Mouse (Mus musculus) lung, embryonic 14.5 days (tissue): ENCODE results near the gene Slc2a10. TPM values are rescaled to one million over a fixed set of nuclear protein-coding genes. Genes with fewer than 3 reads are reported as not detected.

Experiments
- ATAC-seq: fragments of 200-750 bp; cut with Nextera tagmentation; 2 replicates; pipeline ENCODE4 v1.8.0; 2017; ENCODE audit warnings: mild to moderate bottlenecking, moderate TSS enrichment, moderate library complexity; ENCODE audit not compliant: insufficient read depth
- DNase-seq: peaks from one replicate; pipeline ENCODE4 v3.0.0-alpha.2; 2015
- H3K27ac ChIP-seq: fragments of 300-500 bp; sonication (generic); 2 replicates; pipeline ENCODE4 v1.5.1; 2014; ENCODE audit warnings: low read depth, mild to moderate bottlenecking, moderate library complexity
- H3K27me3 ChIP-seq: fragments of 300-500 bp; sonication (generic); 2 replicates; pipeline ENCODE4 v1.6.1; 2014; ENCODE audit warnings: low read length, control low read depth; ENCODE audit not compliant: insufficient read depth
- H3K36me3 ChIP-seq: fragments of 300-500 bp; sonication (generic); 2 replicates; pipeline ENCODE4 v1.6.1; 2014; ENCODE audit warnings: control low read depth; ENCODE audit not compliant: insufficient read depth
- H3K4me1 ChIP-seq: fragments of 300-500 bp; sonication (generic); 2 replicates; pipeline ENCODE4 v1.6.1; 2014; ENCODE audit warnings: antibody characterized with exemption, control low read depth; ENCODE audit not compliant: insufficient read depth
- H3K4me2 ChIP-seq: fragments of 300-500 bp; sonication (generic); 2 replicates; pipeline ENCODE4 v1.6.1; 2014; ENCODE audit warnings: mild to moderate bottlenecking
- H3K4me3 ChIP-seq: fragments of 300-500 bp; sonication (generic); 2 replicates; pipeline ENCODE4 v1.5.1; 2014; ENCODE audit warnings: low read depth, low read length
- H3K9ac ChIP-seq: fragments of 300-500 bp; sonication (generic); 2 replicates; pipeline ENCODE4 v1.6.1; 2014
- H3K9me3 ChIP-seq: fragments of 300-500 bp; sonication (generic); 2 replicates; pipeline ENCODE4 v1.6.1; 2016; ENCODE audit warnings: low read depth, low read length, control low read depth
- CTCF ChIP-seq: IDR thresholded peaks from 2 replicates; pipeline ENCODE4 v1.5.1; 2016; ENCODE audit warnings: antibody characterized with exemption, low read depth
- WGBS: fragments of 180-500 bp; shearing (Covaris S2); extraction: QIAGEN DNeasy Blood & Tissue Kit; methylation state at CpG from one replicate; pipeline ENCODE4 v1.1.7; 2014; 5-methylcytosine and 5-hydroxymethylcytosine counted together
- polyA plus RNA-seq: library from polyadenylated mRNA; unstranded; fragments of >200 nt; fragmentation: Nextera tagmentation; extraction: Ambion mirVana; gene quantifications from 2 replicates; pipeline ENCODE4 v1.2.1, GENCODE M21; 2014

Slc2a10 gene
- polyA plus RNA-seq: 11.9 and 14.6 TPM in 2 replicates

GRCm38 (mm10) chr2:165503259-165504203, at the start of gene Slc2a10:
TSS of gene Slc2a10 (plus strand) at chr2:165503787.
- Histone ChIP-seq H3K4me1 (peaks cover 11% of the 10 kb centered on the region), H3K9me3 (no peaks in the 10 kb centered on the region), H3K4me3 (peak within 1 kb of the TSS; percentile 50), H3K27me3 (no peaks in the 10 kb centered on the region), H3K9ac (peak within 1 kb of the TSS; percentile 70), H3K36me3 (no peaks in the 10 kb centered on the region), H3K4me2 (peak within 1 kb of the TSS; percentile 66), H3K27ac (peak within 1 kb of the TSS; percentile 87)
- 2% methylated on average over 30 of the region's 32 CpGs for WGBS
- TF ChIP-seq CTCF: no peak
- ATAC-seq: peak; percentile 85
- DNase-seq: peak; percentile 90

DNA sequence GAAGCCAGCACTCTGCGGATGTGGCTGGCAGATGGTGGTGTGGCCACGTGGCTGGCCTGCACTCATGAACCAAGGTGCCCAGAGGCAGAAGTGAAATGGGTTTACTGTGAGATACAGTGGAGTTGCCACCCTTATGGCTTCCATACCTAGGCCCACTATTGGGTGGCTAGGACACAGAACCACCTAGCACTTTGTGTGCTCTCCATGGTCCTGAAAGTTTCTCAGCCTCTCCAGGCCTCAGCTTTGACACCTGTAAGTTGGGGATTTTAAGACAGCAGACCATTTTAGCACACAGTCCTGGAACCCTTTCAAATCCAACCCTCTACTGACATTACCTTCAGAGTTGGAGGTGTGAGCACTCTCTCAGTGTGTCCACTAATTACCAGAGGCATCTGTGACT, 46.9 kb upstream of the Slc2a10 start:
- Histone ChIP-seq H3K36me3 (no peaks in the 10 kb centered on the region), H3K27me3 (no peaks in the 10 kb centered on the region), H3K4me2 (no peak overlapping the region), H3K27ac (no peak overlapping the region), H3K4me3 (no peak overlapping the region), H3K9me3 (no peaks in the 10 kb centered on the region), H3K9ac (no peak overlapping the region), H3K4me1 (no peaks in the 10 kb centered on the region)
- 58% methylated on average over 2 of the region's 2 CpGs for WGBS
- no peak for TF ChIP-seq CTCF
- DNase-seq (peak; percentile 80), ATAC-seq (no peak)

GRCm38 (mm10) chr2:165458189-165458588, 45.4 kb upstream of the Slc2a10 start:
- Histone ChIP-seq H3K9ac (no peak overlapping the region), H3K27ac (no peak overlapping the region), H3K4me3 (no peak overlapping the region), H3K4me1 (no peaks in the 10 kb centered on the region), H3K4me2 (no peak overlapping the region), H3K36me3 (no peaks in the 10 kb centered on the region), H3K27me3 (no peaks in the 10 kb centered on the region), H3K9me3 (no peaks in the 10 kb centered on the region)
- DNase-seq (no peak), ATAC-seq (no peak)
- WGBS: 59% methylated on average over 5 of the region's 5 CpGs
- no peak for TF ChIP-seq CTCF

- ATAC-seq (no peak), DNase-seq (no peak)
- no peak for TF ChIP-seq CTCF
- no peak overlapping the region for H3K9ac ChIP-seq
- WGBS: 10% methylated on average over 7 of the region's 7 CpGs
- no peaks in the 10 kb centered on the region for H3K9me3 ChIP-seq
- H3K27me3 ChIP-seq: no peaks in the 10 kb centered on the region
- H3K4me1 ChIP-seq: no peaks in the 10 kb centered on the region
- no peak overlapping the region for H3K4me2 ChIP-seq
- no peaks in the 10 kb centered on the region for H3K36me3 ChIP-seq
- no peak overlapping the region for H3K27ac ChIP-seq
- H3K4me3 ChIP-seq: no peak overlapping the region
Measured at GRCm38 (mm10) chr2:165459663-165460062, 43.9 kb upstream of the Slc2a10 start.

DNA sequence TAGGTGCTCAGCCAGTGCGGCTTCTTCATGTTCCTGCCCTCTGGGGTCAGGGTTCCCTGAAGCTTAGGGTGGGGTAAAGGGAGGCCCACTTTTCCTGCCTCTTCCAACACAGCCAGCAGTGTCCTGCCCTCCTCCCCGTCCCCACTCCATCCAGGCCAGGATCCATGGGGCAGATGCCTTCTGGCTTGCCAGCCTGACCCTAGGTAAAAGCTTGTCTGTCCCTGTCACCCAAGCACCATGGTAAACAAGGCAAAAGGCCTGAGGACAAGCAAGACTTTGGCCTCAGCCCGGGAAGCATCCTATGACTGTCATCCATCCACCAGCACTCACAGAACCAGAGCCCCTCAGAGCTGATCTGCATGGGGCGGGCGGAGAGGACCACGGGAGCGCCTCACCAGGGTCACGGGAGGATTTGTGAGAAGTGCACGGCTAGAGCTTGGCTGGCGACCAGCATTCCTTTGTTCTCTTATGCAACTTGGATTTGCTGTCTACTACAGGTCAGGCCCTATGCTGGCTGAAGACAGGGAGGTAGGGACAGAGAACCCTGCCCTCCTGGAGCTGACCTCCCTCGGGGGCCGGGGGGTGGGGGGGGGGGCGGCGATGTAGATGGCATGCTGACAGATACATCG, 35.6 kb upstream of the Slc2a10 start:
- Histone ChIP-seq H3K4me2 (no peak overlapping the region), H3K4me1 (no peaks in the 10 kb centered on the region), H3K4me3 (no peak overlapping the region), H3K9me3 (no peaks in the 10 kb centered on the region), H3K27ac (no peak overlapping the region), H3K27me3 (peaks cover 16% of the 10 kb centered on the region), H3K36me3 (no peaks in the 10 kb centered on the region), H3K9ac (no peak overlapping the region)
- DNase-seq (peak; percentile 77), ATAC-seq (peak; percentile 58; the same call in 1 of the 2 replicates)
- WGBS: 25% methylated on average over 15 of the region's 15 CpGs
- TF ChIP-seq CTCF: no peak

- H3K4me3 ChIP-seq: no peak overlapping the region
- H3K36me3 ChIP-seq: no peaks in the 10 kb centered on the region
- H3K9ac ChIP-seq: no peak overlapping the region
- peak; percentile 56 for TF ChIP-seq CTCF
- DNase-seq (peak; percentile 61), ATAC-seq (no peak)
- no peaks in the 10 kb centered on the region for H3K4me1 ChIP-seq
- H3K4me2 ChIP-seq: no peak overlapping the region
- H3K9me3 ChIP-seq: no peaks in the 10 kb centered on the region
- peaks cover 24% of the 10 kb centered on the region for H3K27me3 ChIP-seq
- no peak overlapping the region for H3K27ac ChIP-seq
- 29% methylated on average over 5 of the region's 5 CpGs for WGBS
Measured at GRCm38 (mm10) chr2:165470167-165470566, 33.4 kb upstream of the Slc2a10 start.

DNA sequence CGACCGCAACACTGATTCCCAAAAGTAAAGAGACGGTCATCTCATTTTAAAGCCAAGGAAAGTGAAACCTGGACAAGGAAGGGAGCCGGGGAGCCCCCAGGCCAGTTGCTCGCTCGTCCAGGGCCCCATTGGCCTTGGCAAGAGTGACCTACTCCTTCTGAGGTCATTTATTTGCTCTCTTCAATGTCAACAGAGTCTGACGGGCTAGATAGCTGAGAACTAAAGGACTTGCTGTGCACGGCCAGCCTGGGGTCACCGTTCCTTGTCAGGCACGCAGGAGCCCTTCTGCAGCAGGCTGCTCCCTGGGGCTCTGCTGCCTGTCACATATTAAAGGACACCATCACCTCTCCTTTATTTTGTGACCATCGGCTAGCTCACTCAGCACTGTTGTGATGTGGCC, 31.6 kb upstream of the Slc2a10 start:
- H3K9ac ChIP-seq: no peak overlapping the region
- H3K27ac ChIP-seq: no peak overlapping the region
- no peak overlapping the region for H3K4me2 ChIP-seq
- ATAC-seq (no peak), DNase-seq (no peak)
- no peak for TF ChIP-seq CTCF
- WGBS: 48% methylated on average over 11 of the region's 11 CpGs
- H3K9me3 ChIP-seq: no peaks in the 10 kb centered on the region
- no peaks in the 10 kb centered on the region for H3K4me1 ChIP-seq
- no peak overlapping the region for H3K4me3 ChIP-seq
- no peaks in the 10 kb centered on the region for H3K36me3 ChIP-seq
- peaks cover 24% of the 10 kb centered on the region for H3K27me3 ChIP-seq
